Mouse (Mus musculus): ENCODE data around the gene Rpl13.
"Not testable (repeated sequence)": the region's sequence is repeated elsewhere in the genome, so short reads cannot be mapped to it uniquely, and the experiment has no call there.

Gene Rpl13

DNA sequence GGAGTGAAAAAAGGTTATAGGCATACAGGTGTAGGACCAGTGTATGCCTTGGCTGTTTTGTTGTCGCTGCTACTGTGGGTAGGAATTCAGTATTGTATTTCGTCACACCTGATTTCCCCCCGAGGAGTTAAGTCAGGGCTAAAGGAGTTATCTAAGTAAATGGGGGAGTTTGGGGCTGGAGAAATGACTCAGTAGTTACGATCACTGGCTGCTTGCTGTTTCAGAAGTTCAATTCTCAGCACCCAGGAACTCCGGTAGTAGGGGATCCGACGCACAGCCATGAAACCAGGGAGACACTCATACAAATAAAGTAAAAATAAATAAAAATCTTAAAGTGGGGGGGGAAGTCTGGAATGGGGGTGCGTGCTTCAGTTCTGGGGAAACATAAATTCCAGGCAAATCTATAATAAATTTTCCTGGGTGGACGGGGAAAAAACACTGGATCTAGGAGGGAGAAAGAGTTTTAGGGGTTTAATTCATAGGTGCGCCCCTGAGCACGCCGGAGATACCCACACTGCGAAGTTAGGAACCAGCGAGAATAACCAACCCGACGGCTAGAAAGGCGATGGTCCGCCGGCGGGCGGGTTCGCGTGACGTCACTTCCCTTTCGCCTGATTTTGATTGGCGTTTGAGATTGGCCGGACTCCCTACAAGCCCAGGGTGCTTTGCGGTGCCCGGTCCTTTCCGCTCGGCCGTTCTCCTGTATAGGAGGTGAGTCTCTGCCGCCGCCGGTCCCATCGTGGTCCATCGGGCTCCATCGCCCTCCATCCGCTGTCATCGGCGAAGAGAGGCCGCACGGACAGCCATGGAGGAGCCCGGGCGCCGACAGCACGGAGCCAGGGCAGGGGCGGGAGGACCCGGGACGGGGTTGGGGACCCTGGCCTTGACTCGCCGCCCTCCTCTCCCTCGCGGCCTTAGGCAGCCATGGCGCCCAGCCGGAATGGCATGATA lies at the start of gene Rpl13:
Gene Rpl13 (plus strand): TSS at position 616 of the 951 bp plus-strand sequence.
- peak; percentile 96 for DNase-seq

DNA sequence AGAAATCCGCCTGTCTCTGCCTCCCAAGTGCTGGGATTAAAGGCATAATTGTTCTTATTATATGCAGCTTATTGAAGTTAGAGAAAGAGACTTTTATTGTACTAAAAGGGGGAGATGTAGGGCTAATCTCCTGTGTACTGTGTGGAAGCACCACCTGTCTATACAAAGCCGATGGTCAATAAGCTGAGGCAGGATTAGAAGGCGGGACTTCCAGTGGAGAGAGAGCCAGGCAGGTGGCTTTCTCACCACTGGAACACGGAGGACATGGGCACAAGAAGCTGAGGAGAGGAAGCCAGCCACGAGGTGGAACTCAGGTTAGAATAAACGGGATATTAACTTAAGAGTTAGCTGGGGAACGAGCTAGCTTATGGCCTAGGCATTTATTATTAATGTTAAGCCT lies 39.4 kb upstream of the Rpl13 start, which contains the start of gene Spg7:
Gene Spg7 (plus strand): TSS at position 222 of the 400 bp plus-strand sequence.
- DNase-seq: no peak

DNA sequence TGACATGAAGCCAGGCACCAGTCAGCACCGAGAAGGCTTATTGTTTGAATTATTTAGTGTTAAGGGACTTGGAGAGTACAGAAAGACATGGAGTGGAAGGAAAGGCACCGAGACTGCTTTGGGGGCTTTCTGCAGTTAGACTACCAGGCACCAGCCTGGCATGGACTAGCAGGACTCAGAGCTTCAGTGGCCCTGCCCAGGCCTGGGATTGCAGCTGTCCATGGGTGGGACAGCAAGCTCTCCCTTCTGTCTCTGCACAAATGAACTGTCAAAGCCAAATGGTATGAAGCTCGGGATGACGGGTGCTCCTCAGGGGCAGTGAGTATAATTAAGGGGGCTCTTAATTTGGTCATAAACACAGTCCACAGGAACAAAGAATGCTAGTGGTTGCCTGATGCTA lies 38.1 kb upstream of the Rpl13 start:
- no peak for DNase-seq

DNA sequence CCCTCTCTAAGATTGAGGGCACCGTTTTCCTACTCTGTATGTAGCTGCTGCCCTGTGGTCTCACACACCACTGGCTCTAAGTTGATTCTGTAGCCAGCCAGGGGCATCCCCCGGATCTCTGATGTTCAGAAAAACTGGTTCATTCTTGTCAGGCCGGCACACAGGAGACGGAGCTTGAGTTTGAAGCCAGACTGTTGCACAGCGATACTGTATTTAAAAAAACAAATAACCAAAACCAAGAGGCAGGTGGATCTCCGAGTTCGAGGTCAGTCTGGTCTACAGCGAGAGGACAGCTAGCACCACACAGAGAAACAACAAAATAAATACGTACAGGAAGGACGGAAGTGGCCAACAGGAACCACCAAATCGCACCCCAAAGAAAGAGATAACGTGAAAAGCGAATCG lies 37.3 kb upstream of the Rpl13 start:
- DNase-seq: peak; percentile 39

DNA sequence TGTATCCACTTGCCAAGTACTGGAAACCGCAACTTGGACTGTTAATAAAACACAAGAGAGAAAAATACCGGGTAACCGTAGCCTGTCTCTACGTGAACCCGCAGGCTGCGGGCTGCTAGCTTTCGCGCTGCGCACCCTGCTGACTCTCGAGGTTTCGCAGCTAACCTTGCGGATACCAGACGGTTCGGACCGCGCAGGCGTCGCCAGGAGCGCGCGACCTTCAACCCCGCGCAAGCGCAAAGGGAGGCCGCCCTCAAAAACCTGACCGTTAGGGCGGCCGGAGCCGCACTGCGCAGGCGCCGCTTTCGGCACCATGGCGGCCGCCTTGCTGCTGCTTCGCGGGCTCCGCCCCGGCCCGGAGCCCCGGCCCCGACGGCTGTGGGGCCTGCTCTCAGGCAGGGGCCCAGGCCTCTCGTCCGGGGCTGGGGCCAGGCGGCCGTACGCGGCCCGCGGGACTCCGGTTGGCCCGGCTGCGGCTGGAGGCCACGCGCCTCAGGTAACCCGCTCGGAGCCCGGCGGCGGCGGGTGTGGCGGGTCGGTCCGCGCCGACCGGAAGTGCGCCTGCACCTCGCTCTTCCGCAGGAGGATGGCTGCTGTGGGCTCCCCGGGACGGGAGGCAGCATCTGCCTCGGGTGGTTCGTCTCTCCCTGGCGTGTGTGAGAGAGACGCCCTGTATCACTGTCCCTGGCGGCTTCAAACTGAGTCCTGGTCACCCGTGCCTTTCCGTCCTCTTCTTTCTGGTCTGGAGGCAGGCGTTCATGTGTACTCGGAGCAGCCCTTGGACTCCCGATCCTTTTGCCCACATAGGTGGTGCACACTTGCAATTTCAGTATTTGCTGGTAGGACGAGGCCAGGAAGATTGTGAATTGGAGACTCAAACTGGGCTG lies 36.7 kb upstream of the Rpl13 start:
- peak; percentile 96 for DNase-seq

DNA sequence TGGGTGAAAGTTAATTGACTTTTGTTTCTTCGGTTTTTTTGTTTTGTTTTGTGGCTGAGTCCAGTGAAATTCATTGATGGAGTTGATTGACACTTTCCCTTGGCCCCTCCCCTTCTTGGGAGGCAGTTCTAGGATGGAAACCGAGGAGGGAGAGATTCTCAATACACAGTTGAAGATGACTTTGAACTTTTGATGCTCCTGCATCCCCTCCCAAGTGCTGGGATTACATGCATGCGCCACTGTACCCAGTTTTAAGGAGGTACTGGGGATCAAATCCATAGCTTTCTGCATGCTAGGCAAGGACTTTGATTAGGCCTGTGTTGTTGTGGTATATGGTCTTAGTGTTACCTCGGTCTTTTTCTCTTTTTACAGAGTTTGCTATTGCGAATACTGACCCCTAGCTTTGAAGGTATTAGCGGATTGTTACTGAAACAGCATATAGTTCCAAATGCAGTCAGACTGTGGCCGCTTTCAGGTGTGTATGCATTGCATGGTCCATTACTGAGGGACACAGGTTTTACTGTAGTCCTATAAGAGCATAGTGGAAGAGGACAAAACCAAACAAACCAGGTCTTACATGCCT lies 36.0 kb upstream of the Rpl13 start:
- DNase-seq: peak; percentile 19

DNA sequence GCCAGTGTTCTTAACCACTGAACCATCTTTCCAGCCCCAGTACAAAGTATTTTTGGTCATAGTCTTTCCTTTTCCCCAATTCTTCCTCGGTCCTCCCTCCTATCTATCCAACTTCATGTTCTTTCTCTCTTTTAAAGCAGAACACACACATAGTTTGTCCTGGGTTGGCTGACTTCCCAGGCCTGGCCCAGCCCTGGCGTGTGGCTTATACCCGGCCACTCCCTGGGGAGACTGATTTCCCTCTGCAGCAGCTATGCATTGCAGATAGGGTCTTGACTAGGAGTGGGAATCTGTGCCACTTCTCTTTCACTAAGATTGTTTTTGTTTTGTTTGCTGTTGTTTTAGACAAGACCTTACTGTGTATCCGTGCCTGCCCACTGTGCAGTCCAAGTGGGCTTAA lies 31.0 kb upstream of the Rpl13 start:
- no peak for DNase-seq

DNA sequence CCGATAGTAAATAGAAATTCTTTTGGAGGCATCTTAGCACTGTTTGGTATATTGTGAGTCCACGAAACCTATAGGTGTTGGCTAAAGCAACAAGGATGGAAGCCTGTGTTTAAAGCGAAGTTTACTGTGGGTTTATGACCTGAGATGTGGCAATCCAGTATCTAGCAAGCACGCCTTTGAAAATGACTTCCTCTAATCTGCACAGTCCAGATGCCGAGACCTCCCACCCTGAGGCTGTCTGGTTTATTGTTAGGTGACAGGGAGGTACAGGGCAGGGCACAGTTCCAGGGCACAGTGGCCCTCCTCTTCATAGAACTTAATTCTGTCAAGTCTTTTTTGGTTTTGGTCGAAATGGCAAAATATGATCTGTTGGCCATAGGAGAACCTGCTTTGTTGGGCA lies 24.9 kb upstream of the Rpl13 start:
- no peak for DNase-seq

DNA sequence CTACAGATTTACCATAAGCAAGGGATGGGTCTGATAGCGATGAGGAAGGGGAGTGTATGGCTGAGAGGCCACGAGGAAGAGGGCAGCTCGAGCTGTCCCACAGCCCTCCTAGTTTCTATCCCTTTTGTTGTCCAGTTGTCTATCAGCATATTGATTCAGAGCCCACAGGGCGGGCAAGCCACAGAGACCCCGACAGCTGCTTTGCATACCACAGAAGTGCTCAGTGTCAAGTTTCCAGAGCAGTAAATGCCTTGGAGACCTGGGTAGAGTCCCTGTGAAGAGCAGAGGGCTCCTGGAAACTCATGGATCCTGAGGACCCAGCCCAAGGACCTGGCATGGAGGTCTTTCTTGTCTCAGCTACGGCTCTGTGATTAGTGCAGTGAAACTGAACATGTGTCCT lies 19.2 kb upstream of the Rpl13 start:
- DNase-seq: no peak

DNA sequence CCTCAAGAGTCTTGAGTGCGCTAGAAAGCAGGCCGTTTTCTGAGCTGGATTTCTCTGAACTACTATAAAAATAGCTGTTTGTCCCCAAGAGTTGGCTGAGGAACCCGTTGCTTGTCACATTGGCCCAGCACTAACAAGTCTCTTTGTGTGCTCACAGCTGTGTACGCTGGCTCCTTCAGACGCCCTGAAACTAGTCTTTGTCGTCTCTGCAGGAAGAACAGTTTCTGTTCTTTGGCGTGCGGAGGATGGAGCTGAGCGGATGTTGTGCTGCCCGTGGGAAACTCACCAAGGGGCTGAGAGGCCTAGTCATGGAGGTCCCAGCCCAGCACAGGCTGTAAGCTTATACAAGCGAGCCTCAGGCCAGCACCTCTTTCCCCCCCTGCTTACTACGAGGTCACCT lies 18.5 kb upstream of the Rpl13 start:
- DNase-seq: no peak

DNA sequence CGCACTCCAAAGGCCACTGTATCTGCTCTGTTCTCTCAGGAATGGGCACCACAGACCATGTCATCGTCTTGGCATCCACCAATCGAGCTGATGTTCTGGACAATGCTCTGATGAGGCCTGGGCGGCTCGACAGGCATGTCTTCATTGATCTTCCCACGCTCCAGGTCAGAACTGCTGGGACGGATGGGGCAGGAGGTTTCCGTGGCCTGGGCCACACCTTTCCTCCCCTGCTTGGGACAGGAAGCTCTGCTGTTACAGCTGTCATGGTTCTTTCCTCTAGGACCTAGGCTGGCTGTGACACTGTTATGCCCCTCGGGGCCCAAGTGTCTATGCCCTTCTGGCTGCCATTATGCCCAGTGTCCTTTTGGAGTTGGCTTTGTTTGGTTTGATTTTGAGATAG lies 14.9 kb upstream of the Rpl13 start:
- DNase-seq: no peak

DNA sequence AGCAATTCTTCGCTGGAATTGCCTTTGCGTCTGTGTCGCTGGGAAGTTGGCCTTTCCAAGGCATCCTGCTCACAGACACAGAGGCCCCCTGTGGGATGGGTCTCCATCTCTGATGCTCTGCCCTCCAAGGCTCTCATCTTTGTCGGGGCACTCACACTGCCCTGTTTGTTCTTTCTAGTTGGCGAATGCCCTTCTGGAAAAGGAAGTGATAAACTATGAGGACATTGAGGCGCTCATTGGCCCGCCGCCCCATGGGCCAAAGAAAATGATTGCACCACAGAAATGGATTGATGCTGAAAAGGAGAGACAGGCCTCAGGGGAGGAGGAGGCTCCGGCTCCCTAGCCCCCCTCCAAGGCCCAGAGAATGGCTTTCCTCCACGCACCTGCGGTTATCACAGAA lies 4.9 kb upstream of the Rpl13 start:
- no peak for DNase-seq

DNA sequence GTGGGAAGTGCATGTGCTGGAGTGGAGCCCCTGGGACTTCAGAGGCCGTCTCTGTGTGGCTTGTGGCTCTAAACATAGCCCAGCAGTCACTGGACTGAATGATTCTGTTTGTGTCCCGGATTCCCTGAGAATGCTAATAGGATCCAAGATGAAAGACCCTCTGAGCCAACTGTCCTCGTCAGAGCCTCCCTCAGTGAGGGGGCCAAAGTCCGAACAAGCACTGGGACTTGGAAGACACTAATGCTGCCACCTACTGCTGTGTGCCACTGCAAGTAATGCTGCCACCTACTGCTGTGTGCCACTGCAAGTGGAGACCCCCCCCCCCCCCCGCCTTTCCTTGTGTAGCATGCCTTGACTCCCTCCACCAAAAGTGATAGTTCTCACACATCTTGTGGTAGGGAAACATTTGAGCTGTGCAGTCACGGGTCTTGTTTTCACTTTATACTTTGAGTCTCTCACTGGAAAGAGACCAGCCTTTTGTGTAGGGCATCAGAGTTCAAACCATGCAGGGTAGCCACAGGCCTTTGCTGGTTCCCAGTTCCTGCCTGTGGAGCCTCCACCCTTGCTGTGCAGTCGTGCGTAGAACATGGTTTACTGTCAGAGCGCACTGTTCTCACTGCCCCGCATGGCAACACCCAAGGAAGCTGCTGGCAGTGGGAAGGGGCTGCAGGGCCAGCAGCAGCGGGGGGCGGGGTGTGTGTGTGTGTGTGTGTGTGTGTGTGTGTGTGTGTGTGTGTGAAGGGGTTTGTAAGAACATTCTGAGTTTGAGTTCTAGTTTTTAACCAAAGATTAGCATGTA lies 4.2 kb upstream of the Rpl13 start:
- DNase-seq: peak; percentile 30

DNA sequence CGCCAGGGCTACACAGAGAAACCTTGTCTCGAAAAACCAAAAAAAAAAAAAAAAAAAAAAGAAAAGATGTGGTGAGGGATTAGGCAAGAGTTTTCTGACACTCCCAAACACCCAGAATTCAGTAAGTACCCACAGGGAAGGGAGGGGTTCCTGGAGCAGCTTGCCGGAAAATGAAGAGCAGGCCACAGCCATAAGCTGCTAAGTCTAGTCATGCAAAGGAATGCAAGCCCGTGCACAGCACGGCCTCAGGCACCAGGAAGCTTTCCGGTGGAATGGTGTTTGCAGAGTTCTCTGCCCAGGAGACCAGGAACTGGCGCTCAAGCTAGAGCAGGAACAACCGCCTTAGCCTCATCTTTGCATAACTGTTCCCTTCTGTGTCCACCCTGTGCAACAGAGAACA lies 1.9 kb upstream of the Rpl13 start:
- DNase-seq: no peak

DNA sequence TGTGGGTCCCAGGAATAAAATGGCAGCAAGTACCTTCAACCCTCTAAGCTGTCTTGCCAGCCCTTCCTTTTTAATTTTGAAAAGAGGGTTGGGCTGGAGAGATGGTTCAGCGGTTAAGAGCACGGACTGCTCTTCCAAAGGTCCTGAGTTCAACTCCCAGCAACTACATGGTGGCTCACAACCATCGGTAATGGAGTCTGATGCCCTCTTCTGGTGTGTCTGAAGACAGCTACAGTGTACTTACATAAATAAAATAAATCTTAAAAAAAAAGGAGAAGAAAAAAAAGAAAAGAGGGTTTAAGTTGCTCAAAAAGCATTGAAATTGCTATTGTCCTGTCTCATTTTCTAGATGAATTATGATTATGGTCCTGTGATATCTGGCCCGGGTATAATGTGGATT lies 906 bp upstream of the Rpl13 start:
- DNase-seq: no peak

DNA sequence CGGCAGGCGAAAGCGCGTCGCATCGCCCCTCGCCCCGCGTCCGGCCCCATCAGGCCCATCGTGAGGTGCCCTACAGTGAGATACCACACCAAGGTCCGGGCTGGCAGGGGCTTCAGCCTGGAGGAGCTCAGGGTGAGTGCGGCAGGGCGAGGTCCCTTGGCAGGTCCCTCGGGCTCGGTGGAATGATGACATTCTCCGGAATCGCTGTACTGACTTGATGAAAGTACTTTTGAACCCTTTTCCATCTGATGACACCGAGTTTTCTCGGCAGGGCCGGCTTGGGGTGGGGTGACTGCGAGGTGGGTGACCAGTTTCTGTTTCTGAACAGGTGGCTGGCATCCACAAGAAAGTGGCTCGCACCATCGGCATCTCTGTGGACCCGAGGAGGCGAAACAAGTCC lies 705 bp downstream of the Rpl13 start:
- DNase-seq: not testable (repeated sequence)

DNA sequence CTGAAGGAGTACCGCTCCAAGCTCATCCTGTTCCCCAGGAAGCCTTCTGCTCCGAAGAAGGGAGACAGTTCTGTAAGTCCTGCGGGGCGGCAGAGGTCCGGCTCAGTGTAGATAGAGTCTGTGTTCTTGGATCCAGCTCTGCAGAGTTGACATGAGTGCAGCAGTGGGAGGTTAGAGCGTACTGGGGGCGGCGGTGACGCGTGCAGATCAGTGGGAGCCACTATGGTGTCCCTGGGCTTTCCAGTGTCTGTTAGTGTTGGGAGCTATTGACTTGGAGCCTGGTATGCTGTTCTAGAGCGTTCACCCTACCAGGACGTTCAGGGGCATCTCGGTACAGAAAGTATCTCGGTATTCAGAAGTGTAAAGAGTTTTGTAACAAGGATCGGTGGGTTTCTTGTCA lies 1.1 kb downstream of the Rpl13 start:
- DNase-seq: no peak

DNA sequence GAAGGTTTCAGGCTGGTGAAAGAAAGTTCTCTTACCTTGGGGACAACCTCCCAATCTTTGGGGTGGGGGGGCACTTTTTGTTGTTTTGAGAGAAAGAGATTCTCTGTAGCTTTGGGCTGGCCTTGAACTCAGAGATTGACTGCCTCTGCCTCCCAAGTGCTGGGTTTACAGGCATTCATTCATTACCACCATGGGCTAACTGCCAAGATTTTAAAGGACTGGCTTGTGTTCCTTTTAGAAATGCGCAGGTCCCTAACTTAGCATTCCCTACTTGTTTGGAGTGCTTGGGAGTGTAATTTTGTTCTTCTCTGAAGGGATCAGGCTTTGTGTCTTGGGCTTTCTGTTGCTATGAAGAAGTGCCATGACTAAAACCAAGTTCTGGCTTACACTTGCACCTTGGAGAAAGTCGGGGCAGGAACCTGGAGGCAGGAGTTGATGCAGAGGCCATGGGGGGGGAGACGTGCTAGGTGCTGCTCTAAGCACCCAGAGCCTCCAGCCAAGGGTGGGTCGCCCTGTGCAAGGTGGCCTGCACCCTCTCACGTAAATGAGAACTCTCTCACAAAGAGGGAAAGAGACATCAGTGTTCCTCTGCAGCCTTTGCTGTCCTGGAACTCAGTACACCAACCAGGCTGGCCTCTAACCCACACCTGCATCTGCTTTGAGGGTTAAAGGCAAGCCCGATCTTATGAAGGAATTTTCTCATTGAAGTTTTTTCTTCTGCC lies 2.1 kb downstream of the Rpl13 start:
- DNase-seq: no peak

DNA sequence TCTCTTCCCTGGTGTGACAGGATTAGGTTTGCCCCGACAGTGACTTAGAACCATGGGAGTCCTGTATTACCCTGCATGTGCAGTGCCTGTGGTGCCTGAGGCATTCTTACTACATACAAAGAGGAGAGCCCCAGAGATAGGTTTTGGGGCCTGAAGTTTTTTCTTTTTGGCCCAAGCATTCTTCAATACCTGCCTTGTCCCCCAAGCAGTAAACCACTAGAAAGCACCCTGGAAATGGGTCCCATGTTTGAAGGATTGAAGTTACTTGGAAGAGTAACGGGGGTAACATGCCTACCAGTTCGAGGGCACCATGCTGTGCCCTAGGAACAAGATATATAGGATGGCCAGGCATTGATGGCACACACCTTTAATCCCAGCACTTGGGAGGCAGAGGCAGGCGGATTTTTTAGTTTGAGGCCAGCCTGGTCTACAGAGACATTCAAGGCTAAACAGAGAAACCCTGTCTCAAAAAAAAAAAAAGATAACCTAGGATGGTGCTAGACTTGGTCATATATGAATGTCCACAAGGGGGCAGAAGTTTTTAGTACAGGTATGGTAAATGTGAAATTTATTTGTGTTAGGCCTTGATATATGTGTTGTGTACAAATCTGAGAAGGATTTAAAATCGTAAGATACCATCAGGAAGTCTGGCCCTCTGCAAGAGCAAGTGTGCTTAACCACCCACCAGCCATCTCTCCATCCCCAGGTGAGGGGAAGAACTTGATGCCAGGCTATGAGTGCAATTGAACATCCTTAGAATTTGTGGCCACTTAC lies 3.6 kb downstream of the Rpl13 start:
- DNase-seq: no peak

DNA sequence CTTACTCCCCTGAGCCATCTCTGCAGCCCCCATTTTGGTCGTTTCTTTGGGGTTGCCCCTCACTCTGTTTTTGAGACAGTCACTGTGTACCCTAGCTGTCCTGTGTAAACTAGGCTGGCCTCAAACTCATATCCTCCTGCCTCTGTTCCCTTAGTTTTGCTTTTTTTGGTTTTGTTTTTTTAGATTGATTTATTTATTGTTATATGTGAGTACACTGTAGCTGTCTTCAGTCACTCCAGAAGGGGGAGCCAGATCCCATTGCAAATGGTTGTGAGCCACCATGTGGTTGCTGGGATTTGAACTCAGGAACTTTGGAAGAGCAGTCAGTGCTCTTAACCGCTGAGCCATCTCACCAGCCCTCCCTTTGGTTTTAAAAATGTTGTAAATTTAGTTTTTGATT lies 4.4 kb downstream of the Rpl13 start:
- no peak for DNase-seq

DNA sequence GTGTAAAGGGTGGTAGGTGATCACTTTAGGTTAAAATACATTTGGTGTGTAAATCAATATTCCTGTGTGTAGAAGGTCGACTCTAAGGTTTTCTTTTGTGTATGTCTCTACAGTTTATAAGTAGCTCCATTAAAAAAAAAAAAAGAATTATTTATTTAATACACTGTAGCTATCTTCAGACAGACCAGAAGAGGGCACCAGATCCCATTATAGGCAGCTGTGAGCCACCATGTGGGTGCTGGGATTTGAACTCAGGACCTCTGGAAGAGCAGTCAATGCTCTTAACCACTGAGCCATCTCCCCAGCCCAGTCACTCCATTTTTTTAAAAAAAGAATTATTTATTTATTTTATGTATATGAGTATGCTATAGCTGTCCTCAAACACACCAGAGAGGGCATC lies 5.9 kb downstream of the Rpl13 start:
- DNase-seq: no peak

All from cerebellum, adult 11-12 months (tissue).